Mouse (Mus musculus) heart, adult 9 months (tissue): ENCODE results near the gene Mapkapk2.

Source experiments
- DNase-seq, 2 experiments: peaks; one replicate each; pipeline ENCODE4 v3.0.0; 2022; ENCODE audit warnings: low spot score in 2 of 2

The Mapkapk2 gene

DNA sequence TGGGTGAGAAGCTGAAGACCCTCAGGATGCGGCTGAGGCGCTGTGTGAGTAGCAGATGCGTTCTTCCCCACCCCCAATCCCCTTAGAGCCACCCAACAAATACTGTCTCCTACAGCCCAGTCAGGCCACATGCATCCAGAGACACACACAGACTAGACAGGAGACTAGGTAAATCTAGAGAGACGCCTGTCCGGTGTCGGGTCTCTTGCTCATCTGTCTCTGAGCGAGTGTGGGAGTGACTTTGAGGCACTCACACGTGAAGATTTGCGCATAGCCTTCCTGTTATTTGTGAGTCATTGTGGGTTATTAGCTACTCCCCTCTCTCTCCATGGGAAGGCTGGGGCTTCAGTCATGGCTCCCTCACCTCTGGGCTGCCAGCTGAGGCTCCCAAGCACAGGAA lies 76.2 kb downstream of the Mapkapk2 start:
- no peak for DNase-seq

DNA sequence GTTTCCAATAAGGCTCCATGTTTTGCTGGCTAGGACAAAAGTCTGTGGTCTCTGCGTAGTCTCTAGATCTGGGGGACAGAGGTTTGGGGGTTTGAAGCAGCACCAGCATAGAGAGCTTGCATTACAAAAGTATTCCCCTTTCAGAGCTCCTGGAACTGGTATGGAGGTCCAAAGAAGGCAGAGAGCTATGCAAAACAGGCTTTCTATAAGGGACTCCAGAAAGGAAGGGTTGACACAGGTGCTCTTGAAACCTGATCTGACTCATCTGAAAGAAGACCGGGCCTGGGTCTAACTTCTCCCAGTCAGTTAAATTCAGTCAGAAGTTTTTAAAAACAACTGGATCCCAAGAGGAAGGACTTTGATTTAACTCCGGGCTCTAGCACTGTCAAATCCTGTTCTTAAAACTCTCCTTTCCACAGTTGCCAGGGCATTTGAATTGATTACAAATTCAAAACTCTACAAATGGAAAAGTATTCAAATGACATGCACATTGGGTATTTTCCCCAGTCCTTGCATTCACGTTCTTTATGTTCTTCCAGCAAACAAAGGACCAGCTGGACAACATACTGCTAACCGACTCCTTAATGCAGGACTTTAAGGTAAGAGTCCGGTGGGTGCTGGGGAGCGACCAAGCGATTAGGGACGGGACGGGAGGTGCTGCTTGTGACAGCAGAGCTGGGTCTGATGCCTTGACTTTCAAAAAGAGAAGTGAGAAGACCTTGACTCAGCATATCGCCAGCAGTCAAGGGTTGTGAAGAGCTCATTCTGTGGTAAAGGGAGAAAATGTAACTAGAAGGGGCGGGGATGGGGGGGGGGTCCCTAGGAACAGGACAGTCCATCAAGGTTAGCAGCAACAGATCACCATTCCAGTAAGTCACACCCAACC lies 77.0 kb downstream of the Mapkapk2 start:
- DNase-seq: no peak

DNA sequence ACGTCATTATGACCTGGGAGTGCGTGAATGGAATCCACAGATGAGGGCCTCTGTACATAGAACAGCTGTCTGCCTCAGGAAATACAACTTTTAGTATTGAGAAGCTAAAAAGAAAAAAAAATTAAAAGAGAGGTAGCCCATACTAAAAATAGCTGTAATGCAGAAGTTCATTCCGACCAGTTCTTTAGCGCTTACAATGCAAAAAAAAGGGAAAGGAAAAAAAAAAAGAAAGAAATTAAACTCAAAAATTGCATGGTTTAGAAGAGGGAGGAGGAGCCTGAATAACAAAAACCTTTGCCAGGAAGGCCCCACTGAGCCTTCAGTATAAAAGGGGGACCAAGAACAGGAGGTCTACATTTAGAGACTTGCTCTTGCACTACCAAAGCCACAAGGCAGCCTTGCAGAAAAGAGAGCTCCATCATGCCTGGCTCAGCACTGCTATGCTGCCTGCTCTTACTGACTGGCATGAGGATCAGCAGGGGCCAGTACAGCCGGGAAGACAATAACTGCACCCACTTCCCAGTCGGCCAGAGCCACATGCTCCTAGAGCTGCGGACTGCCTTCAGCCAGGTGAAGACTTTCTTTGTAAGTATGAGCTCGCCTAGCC lies 78.0 kb downstream of the Mapkapk2 start, which contains the start of gene Il10:
Il10 (plus strand) TSS at position 354 of the 607 bp plus-strand sequence.
- DNase-seq: no peak

DNA sequence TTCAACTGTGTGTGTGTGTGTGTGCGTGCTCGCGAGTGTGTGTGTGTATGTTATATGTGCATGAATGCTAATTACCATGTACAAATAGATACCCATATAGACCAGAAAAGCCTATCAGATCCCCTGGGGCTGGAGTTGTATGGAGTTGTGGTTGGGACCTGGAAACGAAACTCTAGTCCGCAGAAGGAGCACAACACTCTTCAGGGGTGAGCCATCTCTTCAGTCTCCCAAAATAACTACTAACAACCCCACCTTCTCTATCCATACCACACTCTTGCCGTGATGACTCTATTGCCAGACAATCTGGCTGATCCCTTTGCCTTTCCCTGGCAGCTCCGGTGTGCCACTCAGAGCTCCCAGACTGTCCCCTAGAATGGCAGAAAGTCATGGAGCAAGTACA lies 81.7 kb downstream of the Mapkapk2 start:
- DNase-seq: no peak

DNA sequence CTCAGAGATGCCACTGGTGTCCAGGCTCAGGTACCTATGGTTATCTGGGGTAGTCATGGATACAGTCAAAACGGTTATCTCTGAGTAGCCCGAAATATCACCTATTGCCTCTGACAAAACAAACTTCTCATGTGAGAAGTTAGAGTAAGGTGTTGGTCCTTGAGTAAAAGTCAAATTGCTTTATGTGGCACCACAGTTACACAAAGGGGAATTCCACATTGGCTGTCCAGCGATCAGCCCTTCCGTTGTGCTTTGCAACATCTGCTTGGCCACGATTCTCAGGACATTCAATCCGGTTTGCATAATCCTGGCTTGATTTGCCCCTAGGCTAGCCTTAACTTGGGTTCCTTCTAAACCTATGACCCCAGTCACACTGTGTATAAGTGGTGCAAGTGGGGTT lies 82.3 kb downstream of the Mapkapk2 start:
- DNase-seq: no peak

DNA sequence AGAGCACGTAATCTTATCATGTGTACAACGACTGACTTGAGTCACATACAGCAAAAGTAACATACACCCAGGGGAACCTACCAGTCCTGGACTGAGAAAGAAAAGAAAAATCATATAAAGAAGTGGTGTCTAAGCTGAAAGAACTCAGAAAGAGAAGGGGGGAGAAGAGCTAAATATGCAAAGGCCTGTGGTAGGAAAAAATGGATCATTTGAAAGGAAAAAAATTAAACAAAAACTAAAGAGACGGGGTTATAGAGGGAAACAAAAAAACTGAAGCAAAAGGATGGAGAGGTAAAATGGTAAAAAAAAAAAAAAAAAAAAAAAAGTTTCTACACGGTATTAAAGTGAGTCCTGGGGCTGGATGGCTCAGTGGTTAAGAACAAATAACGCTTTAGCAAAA lies 83.7 kb downstream of the Mapkapk2 start:
- no peak for DNase-seq

DNA sequence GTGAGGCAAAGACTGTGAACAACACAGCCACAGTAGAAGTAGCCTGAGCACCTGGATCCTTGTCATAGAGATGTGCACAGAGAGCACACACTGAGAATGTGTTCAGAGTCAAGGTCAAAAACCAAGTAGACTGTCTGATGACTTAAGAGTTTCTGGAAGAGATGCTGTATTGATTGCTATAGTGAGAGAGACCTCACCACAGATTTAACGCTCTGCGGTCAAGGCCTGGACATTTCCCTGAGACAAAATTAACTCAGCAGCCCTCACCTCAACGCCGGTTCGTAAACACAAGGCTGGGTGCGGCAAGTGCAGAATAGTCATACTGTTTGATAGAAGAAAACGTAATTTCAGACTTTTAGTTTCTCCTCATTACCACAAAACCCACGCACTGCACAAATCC lies 85.1 kb downstream of the Mapkapk2 start:
- no peak for DNase-seq

DNA sequence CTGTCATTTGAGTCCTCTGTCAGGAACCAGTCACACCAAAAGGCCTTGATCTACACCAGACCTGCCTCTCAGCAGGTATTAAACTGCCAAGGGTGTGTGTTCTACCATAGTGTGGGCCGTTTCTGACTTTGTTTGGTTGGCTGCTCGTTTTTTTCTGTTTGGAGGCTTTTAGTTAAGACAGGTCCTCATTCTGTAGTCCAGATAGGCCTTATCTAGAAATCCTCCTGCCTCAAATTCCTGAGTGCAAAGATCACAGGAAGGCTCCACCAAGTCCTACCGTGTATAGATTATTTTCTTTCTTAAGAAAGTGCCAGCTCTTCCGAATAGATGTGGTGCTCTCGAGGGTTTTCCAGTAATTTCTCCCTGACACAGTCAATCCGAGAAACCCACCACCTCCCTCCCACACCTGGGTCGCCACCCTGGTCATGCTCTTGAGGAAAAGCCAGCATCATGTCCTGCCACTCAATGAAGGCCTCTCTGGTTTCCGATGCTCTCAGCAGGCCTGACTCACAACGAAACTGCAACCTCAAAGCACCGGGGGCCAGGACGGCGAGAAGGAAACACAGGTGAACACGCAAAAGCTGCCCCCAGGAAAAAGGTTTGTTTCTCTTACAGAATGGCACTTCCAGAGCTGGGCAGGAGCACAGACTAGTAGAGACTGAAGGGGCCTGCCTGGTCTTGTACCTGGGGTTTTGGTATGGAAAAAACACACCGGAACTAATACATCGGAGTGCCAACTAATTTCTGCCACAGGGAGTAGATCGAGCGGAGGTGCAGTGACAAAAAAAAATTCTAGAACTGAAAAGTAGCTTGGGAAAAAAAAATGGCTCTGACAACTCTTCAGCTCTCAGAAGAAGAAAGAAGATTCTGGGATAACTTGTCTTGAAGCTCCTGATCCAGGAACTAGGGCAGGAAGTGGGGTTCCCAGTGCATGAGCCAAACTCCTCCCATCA lies 87.1 kb downstream of the Mapkapk2 start:
- no peak for DNase-seq

DNA sequence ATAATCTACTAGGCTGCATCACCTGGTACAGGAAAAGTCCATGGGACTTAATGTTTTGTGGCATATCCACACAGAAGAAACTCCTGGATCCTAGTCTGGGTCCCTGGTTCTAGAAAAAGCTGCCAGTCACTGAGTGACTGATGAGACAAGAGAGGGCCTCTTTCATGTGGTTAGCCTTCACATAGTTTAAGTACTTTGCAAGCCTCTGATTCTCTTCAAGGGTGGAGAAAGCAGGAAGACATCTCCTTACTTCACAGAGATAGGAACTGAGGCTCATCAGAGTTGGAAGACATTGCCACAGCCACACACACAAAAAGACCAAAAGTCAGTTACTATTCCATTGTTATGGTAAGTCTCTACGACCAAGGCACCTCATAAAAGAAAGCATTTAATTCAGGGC lies 91.6 kb downstream of the Mapkapk2 start:
- no peak for DNase-seq
